Mouse (Mus musculus) forebrain, embryonic 16.5 days (tissue): ENCODE results near the gene Eno2. TPM values are rescaled to one million over a fixed set of nuclear protein-coding genes. Genes with fewer than 3 reads are reported as not detected.
"Not testable (repeated sequence)": the region's sequence is repeated elsewhere in the genome, so short reads cannot be mapped to it uniquely, and the experiment has no call there.

Experiments
- ATAC-seq: fragments of 200-750 bp; cut with Nextera tagmentation; 2 replicates; pipeline ENCODE4 v1.8.0; 2017; ENCODE audit warnings: mild to moderate bottlenecking, moderate library complexity
- H3K27ac ChIP-seq: fragments of 300-500 bp; sonication (generic); 2 replicates; pipeline ENCODE4 v1.5.1; 2014; ENCODE audit warnings: low read length, control low read depth
- H3K27me3 ChIP-seq: fragments of 300-500 bp; sonication (generic); replicated peaks from 2 replicates; pipeline ENCODE4 v1.6.1; 2014; ENCODE audit warnings: low read length; ENCODE audit not compliant: control insufficient read depth, insufficient read depth
- H3K36me3 ChIP-seq: fragments of 300-500 bp; sonication (generic); 2 replicates; pipeline ENCODE4 v1.6.1; 2014; ENCODE audit not compliant: control insufficient read depth, insufficient read depth
- H3K4me1 ChIP-seq: fragments of 300-500 bp; sonication (generic); replicated peaks from 2 replicates; pipeline ENCODE4 v1.6.1; 2014; ENCODE audit warnings: low read length; ENCODE audit not compliant: control insufficient read depth, insufficient read depth
- H3K4me2 ChIP-seq: fragments of 300-500 bp; sonication (generic); 2 replicates; pipeline ENCODE4 v1.6.1; 2014; ENCODE audit warnings: mild to moderate bottlenecking, low read length, control low read depth
- H3K4me3 ChIP-seq: fragments of 300-500 bp; sonication (generic); replicated peaks from 2 replicates; pipeline ENCODE4 v1.5.1; 2014; ENCODE audit warnings: mild to moderate bottlenecking, low read length, control low read depth
- H3K9ac ChIP-seq: fragments of 300-500 bp; sonication (generic); replicated peaks from 2 replicates; pipeline ENCODE4 v1.6.1; 2014; ENCODE audit warnings: low read depth, low read length, control low read depth
- H3K9me3 ChIP-seq: fragments of 300-500 bp; sonication (generic); 2 replicates; pipeline ENCODE4 v1.6.1; 2016; ENCODE audit warnings: low read length; ENCODE audit not compliant: control insufficient read depth
- WGBS: fragments of 180-500 bp; shearing (Covaris S2); extraction: QIAGEN DNeasy Blood & Tissue Kit; methylation state at CpG from one replicate; pipeline ENCODE4 v1.1.7; 2014; 5-methylcytosine and 5-hydroxymethylcytosine counted together
- polyA plus RNA-seq: library from polyadenylated mRNA; unstranded; fragments of >200 nt; fragmentation: Nextera tagmentation; extraction: Ambion mirVana; gene quantifications from 2 replicates; pipeline ENCODE4 v1.2.1, GENCODE M21; 2015

Gene Eno2
- polyA plus RNA-seq, 1 experiment from 2014 or later = 63.3 TPM

DNA sequence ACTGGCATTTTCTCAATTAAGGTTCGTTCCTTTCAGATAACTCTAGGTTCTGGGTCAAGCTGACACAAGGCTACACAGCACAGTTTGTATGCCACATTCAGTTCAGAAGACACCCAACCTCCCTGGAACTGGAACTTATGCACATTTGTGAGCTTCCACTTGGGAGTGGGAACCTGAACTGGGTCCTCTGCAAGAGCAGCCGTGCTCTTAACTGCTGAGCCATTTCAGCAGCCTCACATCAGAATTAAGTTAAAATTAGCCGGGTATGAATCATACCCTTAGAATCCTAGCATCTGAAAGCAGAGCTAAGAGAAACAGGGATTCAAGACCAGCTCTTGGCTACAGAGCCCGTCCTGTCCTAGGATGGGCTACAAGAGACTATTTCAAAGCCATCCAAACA lies 37.9 kb upstream of the Eno2 start:
- no peak for ATAC-seq
- no peaks in the 10 kb centered on the region for H3K36me3 ChIP-seq
- WGBS = 86% methylated on average over 4 of the region's 4 CpGs
- H3K27ac ChIP-seq = no peak overlapping the region
- H3K9me3 ChIP-seq = no peaks in the 10 kb centered on the region
- no peak overlapping the region for H3K4me2 ChIP-seq
- peaks cover 28% of the 10 kb centered on the region for H3K4me1 ChIP-seq
- no peaks in the 10 kb centered on the region for H3K27me3 ChIP-seq
- no peak overlapping the region for H3K9ac ChIP-seq
- H3K4me3 ChIP-seq = no peak overlapping the region

- peak overlapping the region; percentile 69 for H3K27ac ChIP-seq
- WGBS = 69% methylated on average over 7 of the region's 7 CpGs
- no peak overlapping the region for H3K9ac ChIP-seq
- ATAC-seq = no peak
- H3K36me3 ChIP-seq = no peaks in the 10 kb centered on the region
- peaks cover 26% of the 10 kb centered on the region for H3K4me1 ChIP-seq
- H3K9me3 ChIP-seq = no peaks in the 10 kb centered on the region
- H3K4me2 ChIP-seq = peak overlapping the region; percentile 71
- H3K4me3 ChIP-seq = peak overlapping the region; percentile 8; the same call in 1 of the 2 replicates
- no peaks in the 10 kb centered on the region for H3K27me3 ChIP-seq
These were observed 37.1 kb upstream of the Eno2 start for GRCm38 (mm10) chr6:124806446-124807140.

DNA sequence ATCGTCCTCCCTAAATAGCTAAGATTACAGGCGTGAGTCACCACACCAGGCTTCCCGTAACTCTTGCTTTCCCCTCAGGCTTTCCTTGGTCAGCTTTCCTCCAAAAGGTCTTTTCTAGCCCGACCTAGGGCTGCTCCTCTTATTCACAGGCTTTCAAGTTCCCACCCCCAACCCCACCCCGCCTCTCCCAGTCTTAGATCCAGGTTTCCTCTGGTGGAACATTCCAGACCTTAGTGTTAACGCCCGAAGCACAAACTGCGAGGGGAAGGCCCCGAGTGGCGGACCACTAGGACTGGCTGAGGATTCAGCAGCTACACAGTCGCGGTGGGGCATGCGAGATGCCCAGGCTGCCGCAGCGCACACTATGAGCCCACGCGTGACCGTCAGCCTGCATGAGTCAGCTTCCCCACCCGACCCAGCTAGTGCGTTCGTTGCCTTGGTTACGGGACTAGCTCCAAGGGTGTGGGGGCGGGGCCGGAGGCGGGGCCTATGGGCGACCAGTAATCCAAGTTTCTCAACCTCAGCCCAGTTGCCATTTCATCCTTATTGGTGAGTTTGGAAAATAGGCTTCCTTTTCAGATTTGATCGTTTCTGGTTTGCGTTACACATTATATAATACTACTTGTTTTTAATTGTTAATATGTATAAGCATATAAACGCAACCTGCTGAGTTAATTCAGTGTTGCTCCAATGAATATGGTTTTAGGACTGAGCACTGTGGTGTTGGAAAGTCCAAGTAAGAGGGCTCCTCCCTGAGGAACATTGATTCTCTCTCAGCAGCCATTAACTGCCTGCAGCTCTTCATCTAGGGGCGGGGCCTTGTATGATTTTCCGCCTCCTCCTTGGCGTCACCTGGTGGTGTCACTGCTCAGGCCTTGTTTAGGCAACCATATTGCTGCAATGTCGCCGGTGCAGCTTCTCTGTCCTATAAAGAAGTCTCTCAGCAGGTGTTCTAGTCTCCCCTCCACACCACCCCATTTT lies 36.2 kb upstream of the Eno2 start:
- peaks cover 26% of the 10 kb centered on the region for H3K4me1 ChIP-seq
- peak overlapping the region; percentile 47 for H3K9ac ChIP-seq
- H3K4me3 ChIP-seq = peak overlapping the region; percentile 48
- H3K9me3 ChIP-seq = no peaks in the 10 kb centered on the region
- peak overlapping the region; percentile 71 for H3K4me2 ChIP-seq
- WGBS = 1% methylated on average over 34 of the region's 34 CpGs
- H3K27ac ChIP-seq = peak overlapping the region; percentile 81
- ATAC-seq = peak; percentile 84
- no peaks in the 10 kb centered on the region for H3K36me3 ChIP-seq
- no peaks in the 10 kb centered on the region for H3K27me3 ChIP-seq

DNA sequence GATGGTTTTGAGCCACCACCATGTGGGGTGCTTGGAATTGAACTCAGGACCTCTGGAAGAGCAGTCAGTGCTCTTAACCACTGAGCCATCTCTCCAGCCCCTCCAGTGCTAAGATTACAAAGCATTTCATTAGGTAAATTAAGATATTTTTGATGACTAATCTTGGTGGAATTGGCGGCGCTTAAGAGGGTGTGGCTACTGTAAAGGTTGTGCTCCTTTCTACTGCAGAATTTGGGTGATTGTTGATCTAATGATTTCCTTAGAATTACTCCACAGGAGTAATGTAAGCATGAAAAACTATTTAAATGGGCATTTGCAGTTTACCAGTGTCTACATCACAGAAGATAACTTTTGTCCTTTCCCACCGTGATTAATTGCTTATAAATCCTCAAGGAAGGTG lies 34.9 kb upstream of the Eno2 start:
- 87% methylated on average over 3 of the region's 3 CpGs for WGBS
- Histone ChIP-seq H3K4me2 (no peak overlapping the region), H3K36me3 (no peaks in the 10 kb centered on the region), H3K9me3 (no peaks in the 10 kb centered on the region), H3K4me1 (peaks cover 19% of the 10 kb centered on the region), H3K9ac (no peak overlapping the region), H3K27ac (no peak overlapping the region), H3K4me3 (no peak overlapping the region), H3K27me3 (no peaks in the 10 kb centered on the region)
- no peak for ATAC-seq

- not testable (repeated sequence) for H3K27me3 ChIP-seq, H3K4me2 ChIP-seq, H3K4me3 ChIP-seq, H3K27ac ChIP-seq, H3K9me3 ChIP-seq, ATAC-seq, H3K9ac ChIP-seq, H3K36me3 ChIP-seq
- WGBS = 97% methylated on average over 4 of the region's 4 CpGs
- H3K4me1 ChIP-seq = peaks cover 12% of the 10 kb centered on the region
These were observed 34.2 kb upstream of the Eno2 start for GRCm38 (mm10) chr6:124803691-124804090.

DNA sequence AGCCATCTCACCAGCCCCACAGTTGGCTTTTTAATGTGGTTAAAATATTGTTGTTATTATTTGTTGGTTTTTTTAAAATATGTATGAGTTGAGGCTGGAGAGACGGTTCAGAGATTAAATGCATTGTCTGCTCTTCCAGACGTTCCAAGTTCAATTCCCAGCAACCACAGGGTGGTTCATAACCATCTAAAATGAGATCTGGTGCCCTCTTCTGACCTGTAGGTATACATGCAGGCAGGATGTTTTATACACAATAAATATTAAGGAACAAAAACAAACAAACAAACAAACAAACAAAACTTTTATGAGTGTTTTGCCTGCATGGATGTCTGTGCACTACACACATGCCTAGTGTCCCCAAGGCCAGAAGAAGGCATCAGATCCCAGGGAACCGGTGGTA lies 33.6 kb upstream of the Eno2 start:
- WGBS = 72% methylated on average over 3 of the region's 3 CpGs
- Histone ChIP-seq H3K9me3 (no peaks in the 10 kb centered on the region), H3K27me3 (no peaks in the 10 kb centered on the region), H3K9ac (no peak overlapping the region), H3K36me3 (no peaks in the 10 kb centered on the region), H3K4me2 (no peak overlapping the region), H3K27ac (no peak overlapping the region), H3K4me1 (peaks cover 11% of the 10 kb centered on the region), H3K4me3 (no peak overlapping the region)
- ATAC-seq = no peak

- not testable (repeated sequence) for H3K27ac ChIP-seq, H3K4me3 ChIP-seq, H3K27me3 ChIP-seq, H3K9me3 ChIP-seq, H3K9ac ChIP-seq, H3K36me3 ChIP-seq, H3K4me2 ChIP-seq, ATAC-seq
- H3K4me1 ChIP-seq = peaks cover 11% of the 10 kb centered on the region
- 16% methylated on average over 6 of the region's 9 CpGs for WGBS
These were observed 32.9 kb upstream of the Eno2 start for GRCm38 (mm10) chr6:124802400-124802799.

DNA sequence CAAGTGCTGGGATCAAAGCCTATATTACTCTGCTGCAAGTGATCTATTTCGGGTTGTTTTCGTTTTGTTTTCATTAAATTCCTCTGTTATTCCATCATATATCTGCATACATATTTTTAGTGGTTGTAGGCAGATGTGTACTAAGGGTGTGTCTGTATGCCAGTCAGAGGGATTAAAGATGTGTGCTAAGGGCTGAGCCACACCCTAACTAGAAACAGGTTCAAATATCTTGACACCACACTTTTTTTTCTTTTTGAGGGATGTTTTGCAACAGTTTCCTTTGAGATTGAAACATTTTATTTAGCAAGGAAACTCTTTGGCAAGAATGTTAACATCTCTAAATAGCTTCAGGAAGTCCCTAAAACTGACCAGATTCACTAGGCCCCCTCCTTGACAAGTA lies 26.7 kb upstream of the Eno2 start:
- ATAC-seq = no peak
- no peak overlapping the region for H3K4me3 ChIP-seq
- H3K4me1 ChIP-seq = no peaks in the 10 kb centered on the region
- H3K4me2 ChIP-seq = no peak overlapping the region
- H3K27ac ChIP-seq = no peak overlapping the region
- H3K9me3 ChIP-seq = no peaks in the 10 kb centered on the region
- H3K9ac ChIP-seq = no peak overlapping the region
- 85% methylated on average over 2 of the region's 2 CpGs for WGBS
- no peaks in the 10 kb centered on the region for H3K27me3 ChIP-seq
- H3K36me3 ChIP-seq = no peaks in the 10 kb centered on the region

- no peak for ATAC-seq
- Histone ChIP-seq H3K9ac (no peak overlapping the region), H3K9me3 (no peaks in the 10 kb centered on the region), H3K27me3 (no peaks in the 10 kb centered on the region), H3K4me1 (no peaks in the 10 kb centered on the region), H3K4me2 (no peak overlapping the region), H3K4me3 (no peak overlapping the region), H3K36me3 (no peaks in the 10 kb centered on the region), H3K27ac (no peak overlapping the region)
- 49% methylated on average over 4 of the region's 4 CpGs for WGBS
These were observed 26.3 kb upstream of the Eno2 start for GRCm38 (mm10) chr6:124795781-124796180.
